Mouse (Mus musculus): ENCODE data around the gene Ppp1r12a.

DNA sequence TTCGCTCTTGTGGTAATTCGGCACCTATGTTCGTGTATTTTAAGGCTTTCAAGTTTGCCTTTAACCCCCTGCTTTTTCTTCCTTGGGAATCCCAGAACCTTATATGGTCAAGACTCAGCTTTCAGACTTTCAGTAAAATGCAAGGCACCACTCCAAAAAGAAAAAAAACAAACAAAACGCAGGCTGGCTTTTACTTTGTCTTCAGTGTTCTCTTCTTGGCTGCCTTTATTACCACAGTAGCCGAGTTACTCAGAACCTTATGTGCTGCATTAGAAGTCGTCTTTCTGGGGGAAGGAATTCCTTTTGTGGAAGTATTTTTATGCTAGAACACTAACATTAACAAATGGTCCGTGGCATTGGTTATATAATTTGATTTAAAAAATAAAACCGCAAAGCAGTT lies 22.8 kb downstream of the Ppp1r12a start:
- TF ChIP-seq GATA1 (IDR thresholded peaks at IDR 0.05; ENCODE audit: borderline replicate concordance, low read length) (no peak), FLI1 (IDR thresholded peaks at IDR 0.05; ENCODE audit: low read length) (no peak)
